Mouse (Mus musculus): ENCODE data around the gene Mdc1.

Mdc1 gene

GRCm38 (mm10) chr17:35822964-35823937 lies 18.1 kb upstream of the Mdc1 start, which contains the start of gene Flot1:
TSS of gene Flot1 (plus strand) at chr17:35823230.
- DNase-seq (ENCODE audit: low read depth) = peak; percentile 98

GRCm38 (mm10) chr17:35824402-35824801 lies 16.9 kb upstream of the Mdc1 start:
- peak; percentile 39 for DNase-seq (ENCODE audit: low read depth)

GRCm38 (mm10) chr17:35825109-35825850 lies 16.0 kb upstream of the Mdc1 start:
- no peak for DNase-seq (ENCODE audit: low read depth)

- peak; percentile 83 for DNase-seq (ENCODE audit: low read depth)
Observed at GRCm38 (mm10) chr17:35829737-35830136, 11.6 kb upstream of the Mdc1 start.

GRCm38 (mm10) chr17:35832400-35833238 lies 8.7 kb upstream of the Mdc1 start:
- DNase-seq (ENCODE audit: low read depth) = peak; percentile 37

GRCm38 (mm10) chr17:35833239-35833751 lies 8.0 kb upstream of the Mdc1 start:
- peak; percentile 80 for DNase-seq (ENCODE audit: low read depth)

- DNase-seq (ENCODE audit: low read depth) = peak; percentile 26
Observed at GRCm38 (mm10) chr17:35833894-35834293, 7.4 kb upstream of the Mdc1 start.

GRCm38 (mm10) chr17:35834696-35835422 lies 6.5 kb upstream of the Mdc1 start:
- peak; percentile 34 for DNase-seq (ENCODE audit: low read depth)

- DNase-seq (ENCODE audit: low read depth) = peak; percentile 50
Observed at GRCm38 (mm10) chr17:35835424-35836140, 5.7 kb upstream of the Mdc1 start.

GRCm38 (mm10) chr17:35836178-35836965 lies 4.9 kb upstream of the Mdc1 start:
- DNase-seq (ENCODE audit: low read depth) = peak; percentile 96

- peak; percentile 95 for DNase-seq (ENCODE audit: low read depth)
Observed at GRCm38 (mm10) chr17:35836991-35837422, 4.3 kb upstream of the Mdc1 start.

- peak; percentile 70 for DNase-seq (ENCODE audit: low read depth)
Observed at GRCm38 (mm10) chr17:35837487-35837886, 3.8 kb upstream of the Mdc1 start.

GRCm38 (mm10) chr17:35838122-35838544 lies 3.2 kb upstream of the Mdc1 start, which contains the start of gene Tubb5:
TSS of gene Tubb5 (minus strand) at chr17:35838306.
- peak; percentile 99 for DNase-seq (ENCODE audit: low read depth)

- DNase-seq (ENCODE audit: low read depth) = no peak
Observed at GRCm38 (mm10) chr17:35838570-35838969, 2.7 kb upstream of the Mdc1 start.

GRCm38 (mm10) chr17:35839002-35839401 lies 2.3 kb upstream of the Mdc1 start:
- peak; percentile 67 for DNase-seq (ENCODE audit: low read depth)

GRCm38 (mm10) chr17:35840561-35840960 lies 754 bp upstream of the Mdc1 start:
- DNase-seq (ENCODE audit: low read depth) = no peak

GRCm38 (mm10) chr17:35842006-35842405 lies 691 bp downstream of the Mdc1 start:
- peak; percentile 16 for DNase-seq (ENCODE audit: low read depth)

GRCm38 (mm10) chr17:35843514-35843913 lies 2.2 kb downstream of the Mdc1 start:
- peak; percentile 42 for DNase-seq (ENCODE audit: low read depth)

- peak; percentile 43 for DNase-seq (ENCODE audit: low read depth)
Observed at GRCm38 (mm10) chr17:35848112-35848511, 6.8 kb downstream of the Mdc1 start.

All from NIH3T3 (cell line).